Mouse (Mus musculus) limb, embryonic 13.5 days (tissue): ENCODE data around the gene Adnp. TPM values are rescaled to one million over a fixed set of nuclear protein-coding genes. Genes with fewer than 3 reads are reported as not detected.
A peak's percentile ranks its signal among the peaks of the same experiment; 100 is the strongest.
"Not testable (repeated sequence)": the region's sequence is repeated elsewhere in the genome, so short reads cannot be mapped to it uniquely, and the experiment has no call there.

Experiments used
- ATAC-seq: fragments of 200-750 bp; cut with Nextera tagmentation; 2 replicates; pipeline ENCODE4 v1.8.0; 2017; ENCODE audit warnings: low read depth, moderate number of reproducible peaks, moderate TSS enrichment; ENCODE audit not compliant: low FRiP score
- H3K27ac ChIP-seq: fragments of 300-500 bp; sonication (generic); 2 replicates; pipeline ENCODE4 v1.5.1; 2015; ENCODE audit warnings: inconsistent platforms, mild to moderate bottlenecking, moderate library complexity
- H3K27me3 ChIP-seq: fragments of 300-500 bp; sonication (generic); 2 replicates; pipeline ENCODE4 v1.6.1; 2015; ENCODE audit warnings: mild to moderate bottlenecking, inconsistent platforms
- H3K36me3 ChIP-seq: fragments of 300-500 bp; sonication (generic); 2 replicates; pipeline ENCODE4 v1.6.1; 2015; ENCODE audit warnings: inconsistent platforms, mild to moderate bottlenecking, moderate library complexity
- H3K4me1 ChIP-seq: fragments of 300-500 bp; sonication (generic); 2 replicates; pipeline ENCODE4 v1.6.1; 2015; ENCODE audit warnings: inconsistent platforms
- H3K4me2 ChIP-seq: fragments of 300-500 bp; sonication (generic); replicated peaks from 2 replicates; pipeline ENCODE4 v1.6.1; 2015; ENCODE audit warnings: inconsistent platforms, mild to moderate bottlenecking, moderate library complexity
- H3K4me3 ChIP-seq: fragments of 300-500 bp; sonication (generic); 2 replicates; pipeline ENCODE4 v1.5.1; 2015; ENCODE audit warnings: moderate library complexity, mild to moderate bottlenecking, inconsistent platforms
- H3K9ac ChIP-seq: fragments of 300-500 bp; sonication (generic); 2 replicates; pipeline ENCODE4 v1.6.1; 2015; ENCODE audit warnings: mild to moderate bottlenecking, inconsistent platforms
- H3K9me3 ChIP-seq: fragments of 300-500 bp; sonication (generic); 2 replicates; pipeline ENCODE4 v1.6.1; 2016; ENCODE audit warnings: inconsistent platforms
- WGBS: fragments of 180-500 bp; shearing (Covaris S2); methylation state at CpG from one replicate; pipeline ENCODE4 v1.1.7; 2015; 5-methylcytosine and 5-hydroxymethylcytosine counted together
- polyA plus RNA-seq: library from polyadenylated mRNA; unstranded; fragments of >200 nt; fragmentation: Nextera tagmentation; extraction: Ambion mirVana; gene quantifications from 2 replicates; pipeline ENCODE4 v1.2.1, GENCODE M21; 2015

Gene Adnp
- polyA plus RNA-seq, 1 experiment from 2014 or later, result 3.1 TPM

DNA sequence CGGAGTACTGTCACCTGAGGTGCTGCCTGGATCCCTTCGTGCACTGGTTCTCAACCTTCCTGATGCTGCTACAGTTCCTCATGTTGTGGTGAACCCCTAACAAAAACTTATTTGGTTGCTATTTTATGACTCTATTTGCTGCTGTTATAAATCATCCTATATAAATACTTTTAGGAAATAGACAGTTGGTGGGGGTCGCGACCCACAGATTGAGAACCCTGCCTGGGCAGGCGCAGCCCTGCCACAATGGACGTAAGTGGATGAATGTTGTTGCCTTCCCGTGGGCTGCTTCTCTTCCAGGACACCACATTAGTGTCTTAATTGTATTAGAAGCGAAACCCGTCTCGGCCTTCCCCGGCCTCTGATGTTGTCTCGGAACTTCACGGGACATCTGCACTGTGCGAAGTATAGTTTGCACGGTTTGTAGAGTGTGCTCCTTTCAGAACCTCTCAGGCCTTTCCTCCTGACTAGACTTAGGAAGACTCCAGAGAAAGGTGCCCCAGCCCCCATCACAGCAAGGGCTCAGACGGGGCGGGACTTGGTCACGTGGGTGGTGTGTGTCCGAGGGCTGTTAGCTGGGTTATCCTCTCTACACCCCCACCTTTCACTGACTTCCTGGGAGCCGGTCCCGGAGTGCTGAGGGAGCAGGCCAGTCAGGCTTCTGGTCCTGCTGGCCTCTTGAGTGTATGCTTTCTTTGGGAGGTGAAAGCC lies 40.0 kb downstream of the Adnp start:
- Histone ChIP-seq H3K9me3 (no peaks in the 10 kb centered on the region), H3K27me3 (no peaks in the 10 kb centered on the region), H3K4me1 (peaks cover 49% of the 10 kb centered on the region), H3K9ac (no peak overlapping the region), H3K4me2 (no peak overlapping the region), H3K4me3 (no peak overlapping the region), H3K27ac (no peak overlapping the region), H3K36me3 (no peaks in the 10 kb centered on the region)
- WGBS, result 43% methylated on average over 21 of the region's 21 CpGs
- ATAC-seq, result no peak

DNA sequence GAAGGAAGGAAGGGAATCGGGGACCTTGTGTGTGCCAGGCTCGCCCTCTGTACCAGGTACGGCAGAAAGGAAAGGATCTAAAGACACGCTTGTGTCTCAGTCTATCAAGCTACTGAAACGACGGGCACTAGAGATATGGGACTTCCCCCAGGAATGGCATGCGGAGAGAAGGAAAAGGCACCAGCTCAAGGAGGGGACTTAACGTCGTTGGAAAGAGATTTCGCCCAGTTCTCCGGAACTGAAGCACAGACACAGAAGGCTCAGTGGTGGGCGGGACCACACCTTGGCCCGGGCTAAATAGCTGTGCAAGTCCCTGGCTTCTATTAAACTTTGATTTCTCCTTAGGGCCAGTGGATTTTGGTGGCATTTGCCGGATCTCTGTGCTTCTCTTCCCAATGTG lies 44.9 kb downstream of the Adnp start:
- no peak for ATAC-seq
- H3K36me3 ChIP-seq, result no peaks in the 10 kb centered on the region
- no peaks in the 10 kb centered on the region for H3K9me3 ChIP-seq
- peak overlapping the region; percentile 35 for H3K4me3 ChIP-seq
- peak overlapping the region; percentile 64 for H3K4me2 ChIP-seq
- H3K27ac ChIP-seq, result peak overlapping the region; percentile 44; the same call in 1 of the 2 replicates
- H3K4me1 ChIP-seq, result peaks cover 43% of the 10 kb centered on the region
- no peaks in the 10 kb centered on the region for H3K27me3 ChIP-seq
- peak overlapping the region; percentile 59 for H3K9ac ChIP-seq
- 7% methylated on average over 14 of the region's 14 CpGs for WGBS

DNA sequence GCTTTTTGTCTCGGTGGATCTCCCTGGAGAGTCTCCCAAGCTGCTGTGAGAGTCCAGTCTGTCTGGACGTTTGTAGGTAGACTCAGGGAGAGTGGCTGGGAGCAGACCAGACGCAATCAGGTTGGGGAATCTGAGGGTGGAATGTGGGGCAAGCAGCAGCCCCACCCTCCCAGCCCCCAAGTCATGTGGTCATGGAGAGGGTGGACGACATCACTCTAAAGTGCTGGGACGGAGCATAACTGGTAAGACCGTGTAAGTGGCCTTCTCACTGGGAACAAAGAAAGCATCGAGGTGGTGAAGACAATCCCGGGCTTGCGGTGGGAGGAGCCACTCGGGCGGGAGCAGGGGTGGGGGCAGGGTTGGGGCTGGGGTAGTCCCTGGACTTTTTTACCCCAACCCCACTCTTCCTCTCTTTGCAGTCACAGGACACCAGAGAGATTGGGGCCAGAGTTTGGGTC lies 45.4 kb downstream of the Adnp start:
- Histone ChIP-seq H3K4me2 (peak overlapping the region; percentile 64), H3K27me3 (no peaks in the 10 kb centered on the region), H3K4me3 (peak overlapping the region; percentile 35), H3K36me3 (no peaks in the 10 kb centered on the region), H3K4me1 (peaks cover 39% of the 10 kb centered on the region), H3K9ac (peak overlapping the region; percentile 59), H3K9me3 (no peaks in the 10 kb centered on the region), H3K27ac (peak overlapping the region; percentile 44; the same call in 1 of the 2 replicates)
- 3% methylated on average over 11 of the region's 11 CpGs for WGBS
- ATAC-seq, result peak; percentile 27; the same call in 1 of the 2 replicates

DNA sequence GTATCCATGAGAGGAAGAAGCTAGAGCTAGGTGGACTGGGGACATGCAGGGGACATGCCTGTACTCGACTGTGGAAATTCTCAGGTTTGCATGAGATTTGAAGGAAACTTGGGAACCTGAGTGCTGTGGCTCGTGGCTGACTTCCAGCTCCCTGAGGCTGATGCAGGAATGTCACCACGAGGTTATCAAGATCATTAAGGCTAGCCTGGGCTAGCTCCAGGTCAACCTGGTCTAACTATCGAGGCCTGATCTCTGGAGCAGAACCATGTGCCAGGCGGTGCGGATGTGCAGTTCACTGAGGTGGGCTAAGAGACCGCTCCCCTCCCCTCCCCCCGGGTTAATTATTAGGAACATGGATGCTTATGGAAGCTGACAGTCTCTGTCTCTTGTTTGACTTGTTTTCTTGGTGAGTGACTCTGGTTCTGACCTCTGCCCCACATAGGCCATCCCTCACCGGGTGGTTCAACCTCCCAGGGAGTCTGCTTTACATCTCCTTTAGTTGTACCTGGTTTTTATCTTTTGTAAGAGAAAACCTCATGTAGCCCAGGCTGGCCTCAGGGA lies 46.5 kb downstream of the Adnp start:
- no peaks in the 10 kb centered on the region for H3K27me3 ChIP-seq
- H3K4me3 ChIP-seq, result no peak overlapping the region
- H3K4me2 ChIP-seq, result 0 out of 2 replicates have a peak overlapping the region, but pooled peaks have one; percentile 65
- no peaks in the 10 kb centered on the region for H3K36me3 ChIP-seq
- WGBS, result 81% methylated on average over 9 of the region's 9 CpGs
- H3K9ac ChIP-seq, result no peak overlapping the region
- ATAC-seq, result no peak
- peaks cover 39% of the 10 kb centered on the region for H3K4me1 ChIP-seq
- H3K27ac ChIP-seq, result no peak overlapping the region; the same call in 1 of the 2 replicates
- H3K9me3 ChIP-seq, result no peaks in the 10 kb centered on the region

DNA sequence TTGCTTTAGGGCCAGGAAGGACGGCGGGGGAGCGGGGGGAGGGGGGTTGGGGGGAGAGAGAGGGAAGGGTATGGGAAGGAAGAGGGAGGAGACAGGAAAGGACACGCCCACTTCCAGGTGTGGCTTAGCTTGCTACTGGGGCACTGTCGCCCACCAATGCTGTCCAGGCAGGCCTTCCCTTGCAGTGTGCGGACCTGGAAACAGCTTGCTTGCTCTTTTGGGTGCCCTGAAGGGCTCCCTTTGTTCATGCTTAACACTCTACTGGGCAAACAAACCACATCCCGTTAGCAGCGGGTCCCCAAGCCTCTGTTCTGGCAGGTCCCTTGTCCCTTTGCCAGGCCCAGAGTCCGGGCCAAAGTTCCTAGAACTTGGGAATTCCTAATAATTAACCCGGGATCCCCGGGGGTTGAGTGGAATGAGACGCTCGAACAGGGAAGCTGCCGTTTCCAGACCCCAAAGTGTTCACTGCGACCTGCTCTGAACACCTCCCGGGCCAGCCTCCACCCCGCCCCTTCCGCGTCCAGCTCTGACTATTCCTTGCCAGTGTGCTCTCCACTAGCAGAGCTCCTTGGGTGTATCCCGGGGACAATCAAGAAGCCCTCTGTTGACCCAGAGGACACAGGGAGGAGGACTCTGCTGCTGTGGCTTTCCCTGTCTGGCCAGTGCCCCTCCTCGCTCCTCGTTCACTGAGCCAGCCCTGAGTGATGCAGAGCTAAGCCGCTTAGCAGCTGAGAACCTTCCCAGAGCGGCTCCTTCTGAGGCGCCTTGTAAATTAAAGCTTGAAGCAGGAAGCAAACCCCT lies 47.8 kb downstream of the Adnp start:
- ATAC-seq, result peak; percentile 46
- H3K27ac ChIP-seq, result peak overlapping the region; percentile 82
- peak overlapping the region; percentile 65 for H3K4me2 ChIP-seq
- H3K9ac ChIP-seq, result peak overlapping the region; percentile 56
- H3K36me3 ChIP-seq, result no peaks in the 10 kb centered on the region
- H3K27me3 ChIP-seq, result no peaks in the 10 kb centered on the region
- peak overlapping the region; percentile 35 for H3K4me3 ChIP-seq
- 4% methylated on average over 25 of the region's 25 CpGs for WGBS
- peaks cover 52% of the 10 kb centered on the region for H3K4me1 ChIP-seq
- no peaks in the 10 kb centered on the region for H3K9me3 ChIP-seq

DNA sequence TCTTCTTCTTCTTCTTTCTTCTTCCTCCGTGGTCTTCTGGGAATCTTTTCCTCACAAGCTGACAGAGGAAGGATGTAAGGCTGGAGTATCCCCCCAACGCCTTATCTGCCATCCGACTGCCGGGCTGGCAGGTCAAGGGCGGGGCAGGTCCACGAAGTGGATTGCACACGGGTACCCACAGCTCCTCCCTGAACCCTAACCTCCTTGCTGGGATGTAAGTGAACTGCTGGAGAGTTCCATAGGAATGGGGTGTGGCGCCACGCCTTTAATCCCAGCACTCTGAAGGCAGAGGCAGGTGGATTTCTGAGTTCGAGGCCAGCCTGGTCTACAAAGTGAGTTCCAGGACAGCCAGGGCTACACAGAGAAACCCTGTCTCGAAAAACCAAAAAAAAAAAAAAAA lies 48.9 kb downstream of the Adnp start:
- H3K4me3 ChIP-seq, H3K9ac ChIP-seq, H3K4me2 ChIP-seq, H3K27ac ChIP-seq, H3K9me3 ChIP-seq, ATAC-seq, H3K27me3 ChIP-seq, H3K36me3 ChIP-seq: not testable (repeated sequence)
- peaks cover 62% of the 10 kb centered on the region for H3K4me1 ChIP-seq
- WGBS, result 69% methylated on average over 10 of the region's 11 CpGs

DNA sequence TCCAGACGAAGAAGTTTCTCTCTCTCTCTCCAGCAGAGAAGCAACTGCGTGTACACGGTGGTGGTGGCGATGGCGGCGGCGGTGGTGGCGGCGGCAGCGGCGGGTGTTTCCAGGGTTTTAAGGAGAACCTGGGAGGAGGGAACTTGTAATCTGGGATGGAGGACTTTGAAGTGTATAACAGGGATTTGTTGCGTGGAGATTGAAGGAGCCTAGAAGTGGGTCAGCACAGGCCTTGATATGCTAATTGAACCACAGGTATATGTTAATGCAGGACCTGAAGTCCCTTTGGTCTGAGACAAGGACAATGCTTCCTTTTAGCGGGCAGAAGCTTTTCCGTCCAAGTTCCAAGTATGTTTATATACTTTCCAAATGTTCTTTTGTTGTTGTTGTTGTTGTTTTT lies 50.6 kb downstream of the Adnp start:
- WGBS, result 58% methylated on average over 14 of the region's 14 CpGs

DNA sequence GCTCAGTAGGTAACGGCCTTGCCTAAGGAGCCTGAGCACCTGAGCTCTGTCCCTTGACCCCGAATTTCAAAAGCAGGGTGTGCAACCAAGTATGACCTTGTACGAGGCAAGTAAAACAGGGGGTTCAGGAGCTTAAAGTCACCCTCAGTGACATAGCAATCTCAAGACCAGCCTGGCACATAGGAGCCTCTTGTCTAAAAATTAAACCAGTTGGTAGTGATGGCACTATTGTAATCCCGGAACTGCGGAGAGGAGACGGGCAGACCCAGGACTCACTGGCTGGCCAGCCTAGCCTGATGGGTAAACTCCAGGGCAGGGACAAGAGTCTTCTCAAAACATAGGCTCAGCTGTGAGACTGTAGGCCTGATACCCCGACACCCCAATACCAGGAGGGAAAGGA lies 51.2 kb downstream of the Adnp start:
- ATAC-seq, result no peak
- no peaks in the 10 kb centered on the region for H3K36me3 ChIP-seq
- H3K9ac ChIP-seq, result no peak overlapping the region
- no peaks in the 10 kb centered on the region for H3K9me3 ChIP-seq
- no peak overlapping the region for H3K4me3 ChIP-seq
- no peaks in the 10 kb centered on the region for H3K27me3 ChIP-seq
- H3K27ac ChIP-seq, result no peak overlapping the region
- H3K4me2 ChIP-seq, result no peak overlapping the region
- WGBS, result 93% methylated on average over 7 of the region's 7 CpGs
- H3K4me1 ChIP-seq, result peaks cover 47% of the 10 kb centered on the region

More for the DNA sequence above, 50.6 kb downstream of the Adnp start:
- no peak overlapping the region for H3K4me2 ChIP-seq
- H3K27me3 ChIP-seq, result no peaks in the 10 kb centered on the region
- H3K36me3 ChIP-seq, result no peaks in the 10 kb centered on the region
- no peak overlapping the region for H3K4me3 ChIP-seq
- no peak overlapping the region for H3K27ac ChIP-seq
- H3K4me1 ChIP-seq, result peaks cover 50% of the 10 kb centered on the region
- H3K9ac ChIP-seq, result no peak overlapping the region
- no peak for ATAC-seq
- no peaks in the 10 kb centered on the region for H3K9me3 ChIP-seq

DNA sequence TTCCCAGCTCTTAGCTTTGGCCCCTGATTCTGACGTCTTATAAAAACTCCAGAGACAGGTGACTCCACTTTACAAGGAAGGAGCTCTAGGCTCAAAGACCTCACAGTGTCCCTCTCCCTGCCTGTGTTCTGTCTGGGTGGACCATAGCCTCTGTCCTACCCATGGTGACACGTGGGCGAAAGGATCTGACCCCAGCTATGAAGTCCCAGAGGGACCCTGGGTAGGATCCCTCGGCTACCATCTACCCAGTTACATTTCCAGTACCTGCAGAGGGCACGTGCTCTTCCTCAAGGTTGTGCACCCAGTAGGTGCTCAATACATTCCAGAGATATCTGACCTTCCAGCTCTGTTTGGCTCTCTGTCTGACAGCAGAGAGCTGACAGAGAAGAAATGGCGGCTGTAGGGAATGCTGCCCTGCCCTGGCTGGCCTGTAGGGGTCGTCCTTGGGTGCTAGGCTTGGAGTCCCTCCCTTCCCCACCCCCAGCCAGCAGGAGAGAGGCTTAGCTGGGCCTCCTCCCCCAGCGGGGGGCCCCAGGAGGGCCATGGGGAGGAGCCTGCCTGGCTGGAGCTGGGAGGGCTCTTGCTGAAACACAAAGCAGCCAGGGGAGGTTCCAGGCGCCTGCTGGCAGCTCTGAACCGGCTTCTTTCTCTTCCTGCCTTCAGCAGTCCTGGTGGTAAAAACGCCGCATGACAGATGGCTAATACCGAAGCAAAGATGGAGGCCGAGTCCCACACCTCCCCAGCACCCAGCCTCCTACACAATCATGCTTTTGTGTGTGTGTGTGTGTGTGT lies 52.6 kb downstream of the Adnp start:
- peak overlapping the region; percentile 51 for H3K4me2 ChIP-seq
- ATAC-seq, result peak; percentile 93
- H3K36me3 ChIP-seq, result no peaks in the 10 kb centered on the region
- no peaks in the 10 kb centered on the region for H3K27me3 ChIP-seq
- H3K27ac ChIP-seq, result peak overlapping the region; percentile 80
- no peaks in the 10 kb centered on the region for H3K9me3 ChIP-seq
- H3K9ac ChIP-seq, result peak overlapping the region; percentile 45
- WGBS, result 17% methylated on average over 14 of the region's 14 CpGs
- peak overlapping the region; percentile 12; the same call in 1 of the 2 replicates for H3K4me3 ChIP-seq
- H3K4me1 ChIP-seq, result peaks cover 35% of the 10 kb centered on the region

DNA sequence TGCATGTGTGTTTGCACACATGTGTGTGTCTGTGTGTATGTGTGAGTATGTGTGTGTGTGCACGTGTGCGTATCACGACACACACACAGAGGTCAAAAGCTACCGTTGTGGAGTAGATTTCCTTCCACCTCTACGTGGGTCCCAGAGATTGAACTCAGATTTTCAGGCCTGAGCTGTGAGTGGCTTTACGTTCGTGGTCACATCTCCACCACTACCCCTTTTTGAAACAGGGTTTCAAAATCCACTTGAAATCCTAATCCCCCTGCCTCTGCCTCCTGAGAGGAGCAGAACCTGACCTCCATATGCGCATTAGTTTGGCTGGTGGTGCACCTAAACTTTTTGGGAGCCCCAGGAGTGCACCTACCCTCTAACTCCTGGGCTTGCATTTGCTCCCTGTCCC lies 57.7 kb downstream of the Adnp start:
- Histone ChIP-seq H3K4me1 (peaks cover 28% of the 10 kb centered on the region), H3K27ac (no peak overlapping the region), H3K9me3 (no peaks in the 10 kb centered on the region), H3K36me3 (no peaks in the 10 kb centered on the region), H3K4me3 (no peak overlapping the region), H3K27me3 (no peaks in the 10 kb centered on the region), H3K9ac (no peak overlapping the region), H3K4me2 (no peak overlapping the region)
- 91% methylated on average over 8 of the region's 8 CpGs for WGBS
- no peak for ATAC-seq

DNA sequence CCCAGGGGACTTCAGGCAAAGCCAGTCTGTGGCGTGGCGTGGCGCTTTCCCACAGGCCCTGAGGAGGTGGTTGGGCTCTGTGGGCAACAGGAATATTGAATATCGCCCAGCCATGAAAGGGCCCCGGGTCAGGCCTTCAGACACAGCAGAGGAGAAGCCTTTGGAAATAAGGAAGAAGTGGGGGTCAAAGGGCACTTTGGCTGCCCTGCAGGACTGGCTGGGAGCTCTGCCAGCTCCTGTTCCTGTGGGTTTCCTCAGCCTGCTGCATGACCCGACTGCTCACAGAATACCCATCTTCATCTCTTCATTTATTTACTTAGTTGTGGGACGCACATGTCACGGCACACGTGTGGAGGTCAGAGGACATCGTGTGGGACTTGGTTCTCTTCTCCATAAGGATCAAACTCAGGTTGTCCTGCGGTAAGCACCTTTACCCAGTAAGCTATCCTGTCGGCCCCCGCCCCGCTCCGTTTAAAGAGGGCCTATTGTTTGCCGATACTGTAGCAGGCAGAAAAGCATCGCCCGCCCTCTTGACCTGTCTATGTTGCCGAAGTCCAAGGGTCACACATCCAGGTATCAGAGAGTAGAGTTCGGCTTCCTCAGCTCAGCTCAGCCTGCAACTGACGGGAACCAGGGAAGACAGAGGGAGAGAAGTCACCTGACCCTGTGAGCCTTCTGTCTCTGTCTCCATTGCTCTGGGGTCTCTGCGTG lies 59.0 kb downstream of the Adnp start:
- Histone ChIP-seq H3K9ac (no peak overlapping the region), H3K9me3 (no peaks in the 10 kb centered on the region), H3K4me2 (no peak overlapping the region), H3K27me3 (no peaks in the 10 kb centered on the region), H3K36me3 (no peaks in the 10 kb centered on the region), H3K4me3 (no peak overlapping the region), H3K4me1 (peaks cover 15% of the 10 kb centered on the region), H3K27ac (no peak overlapping the region)
- 79% methylated on average over 22 of the region's 22 CpGs for WGBS
- ATAC-seq, result no peak
